Mouse (Mus musculus) embryo, embryonic 10 days (tissue): ENCODE data around the gene Rufy2.
"Not testable (repeated sequence)": the region's sequence is repeated elsewhere in the genome, so short reads cannot be mapped to it uniquely, and the experiment has no call there.

Experiments
- DNase-seq: peaks from one replicate; pipeline ENCODE4 v3.0.0-alpha.2; 2015; ENCODE audit warnings: low spot score

The Rufy2 gene

GRCm38 (mm10) chr10:63052011-63052410 lies 72.0 kb downstream of the Rufy2 start:
- DNase-seq, result no peak

GRCm38 (mm10) chr10:63053007-63053406 lies 73.0 kb downstream of the Rufy2 start:
- DNase-seq, result no peak

GRCm38 (mm10) chr10:63054071-63054470 lies 74.0 kb downstream of the Rufy2 start:
- DNase-seq, result not testable (repeated sequence)

- no peak for DNase-seq
Measured at GRCm38 (mm10) chr10:63054586-63054985, 74.6 kb downstream of the Rufy2 start.

GRCm38 (mm10) chr10:63056966-63057750 lies 77.1 kb downstream of the Rufy2 start:
- DNase-seq, result no peak

- DNase-seq, result no peak
Measured at GRCm38 (mm10) chr10:63059862-63060261, 79.8 kb downstream of the Rufy2 start, which contains the start of gene Pbld1. Gene Pbld1 (plus strand): TSS chr10:63060162.

- DNase-seq, result no peak
Measured at GRCm38 (mm10) chr10:63060406-63060805, 80.4 kb downstream of the Rufy2 start.

- no peak for DNase-seq
Measured at GRCm38 (mm10) chr10:63061266-63061665, 81.2 kb downstream of the Rufy2 start.

- DNase-seq, result no peak
Measured at GRCm38 (mm10) chr10:63062696-63063095, 82.7 kb downstream of the Rufy2 start.

GRCm38 (mm10) chr10:63063365-63063764 lies 83.3 kb downstream of the Rufy2 start:
- no peak for DNase-seq

GRCm38 (mm10) chr10:63064516-63064915 lies 84.5 kb downstream of the Rufy2 start:
- no peak for DNase-seq

- no peak for DNase-seq
Measured at GRCm38 (mm10) chr10:63065561-63065960, 85.5 kb downstream of the Rufy2 start.

- DNase-seq, result peak; percentile 89
Measured at GRCm38 (mm10) chr10:63065988-63066387, 86.0 kb downstream of the Rufy2 start.
